Mouse (Mus musculus): Measurements from ENCODE around the gene Ndufc2.

Ndufc2 gene

DNA sequence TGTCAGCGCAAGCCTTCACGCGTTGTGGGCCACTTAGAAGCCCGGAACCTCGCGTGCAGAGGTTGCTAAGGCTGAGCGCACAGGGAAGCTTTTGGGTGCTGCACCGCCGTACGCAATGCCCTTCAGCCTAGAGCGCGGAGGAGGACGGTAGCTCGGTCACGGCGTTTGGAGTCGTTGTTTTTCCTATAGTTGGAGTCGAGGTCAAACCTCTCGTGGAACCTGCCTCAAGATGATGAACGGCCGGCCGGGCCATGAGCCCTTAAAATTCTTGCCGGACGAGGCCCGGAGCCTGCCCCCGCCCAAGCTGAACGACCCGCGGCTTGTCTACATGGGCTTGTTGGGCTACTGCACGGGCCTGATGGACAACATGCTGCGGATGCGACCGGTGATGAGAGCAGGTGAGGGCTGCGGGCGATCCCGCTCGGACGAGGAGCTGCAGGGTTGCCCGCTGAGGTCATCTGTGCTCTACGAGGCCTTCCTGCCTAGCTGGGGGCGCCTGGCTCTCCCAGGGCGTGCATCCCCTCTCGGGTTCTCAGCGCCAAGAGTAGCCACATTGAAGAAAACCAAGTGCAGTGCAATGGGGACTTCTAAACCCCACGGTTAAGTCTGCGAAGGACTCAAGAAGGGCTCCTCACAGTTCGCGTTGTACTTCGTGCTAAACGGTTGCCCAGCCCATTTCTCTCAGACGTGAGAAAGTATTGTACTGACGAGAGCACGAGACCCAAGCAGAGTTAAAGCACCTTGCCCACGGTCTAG lies at the start of gene Ndufc2:
Ndufc2 (plus strand) TSS at position 44 of the 756 bp plus-strand sequence.
- in situ Hi-C loops (cut with MboI, MseI), result loop anchor here in 1 of 2 experiments (25.0 kb wide), 1 partner anchor 287 kb away; the partner anchor contains the start of gene Clns1a

DNA sequence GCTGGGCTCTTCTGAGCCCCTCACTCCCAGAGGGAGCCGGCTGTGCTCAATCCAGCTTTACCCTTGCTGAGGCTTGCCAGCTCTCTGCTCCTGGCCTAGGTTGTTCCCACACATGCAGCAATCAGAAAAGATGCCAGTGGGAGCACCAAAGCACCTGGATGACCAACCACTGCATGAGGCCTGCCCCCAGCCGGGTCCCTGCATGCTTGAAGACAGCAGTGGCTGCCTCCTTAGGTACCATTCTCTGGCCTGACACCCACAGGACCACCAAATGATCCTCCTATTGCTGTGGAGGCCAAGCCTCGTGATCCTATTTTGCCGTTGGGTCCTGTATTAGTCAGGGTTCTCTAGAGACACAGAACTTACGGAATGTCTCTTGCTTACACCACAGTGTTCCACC lies 48.9 kb upstream of the Ndufc2 start:
- in situ Hi-C loops (cut with MboI, MseI), result no loop called here

DNA sequence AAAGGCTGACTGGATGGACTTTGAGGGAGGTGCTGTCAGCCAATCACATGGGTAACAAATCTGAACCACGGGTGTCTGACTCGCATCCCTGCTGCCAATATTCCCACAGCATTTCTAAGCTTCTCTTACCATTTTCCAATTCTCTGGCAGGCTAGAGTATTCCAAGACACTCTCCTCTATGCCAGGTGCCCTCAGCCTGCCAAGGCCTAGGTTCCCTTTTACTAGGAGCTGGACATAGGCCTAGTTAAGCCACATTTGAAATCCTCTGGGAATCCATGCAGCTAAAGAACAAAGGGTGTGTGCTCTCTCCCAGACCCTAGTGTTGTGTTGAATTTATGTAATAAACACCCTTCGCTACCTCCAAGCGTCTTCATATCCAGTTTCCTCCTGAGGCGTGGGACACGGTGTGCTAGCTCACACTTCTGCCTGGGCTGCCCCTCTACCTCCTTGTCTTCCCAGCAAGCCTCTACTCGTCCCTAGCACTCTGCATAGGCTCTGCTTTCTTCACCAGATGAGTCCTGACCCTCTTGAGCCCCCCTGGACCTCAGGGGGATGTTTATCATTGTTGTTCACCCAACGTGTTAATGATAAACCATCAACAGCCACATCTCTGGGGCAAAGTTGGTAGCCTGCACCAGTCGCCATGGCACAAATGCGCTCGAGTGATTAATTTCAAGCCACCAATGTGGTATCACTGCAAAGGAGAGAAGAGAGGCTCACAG lies 47.9 kb upstream of the Ndufc2 start:
- in situ Hi-C loops (cut with MboI, MseI), result no loop called here

DNA sequence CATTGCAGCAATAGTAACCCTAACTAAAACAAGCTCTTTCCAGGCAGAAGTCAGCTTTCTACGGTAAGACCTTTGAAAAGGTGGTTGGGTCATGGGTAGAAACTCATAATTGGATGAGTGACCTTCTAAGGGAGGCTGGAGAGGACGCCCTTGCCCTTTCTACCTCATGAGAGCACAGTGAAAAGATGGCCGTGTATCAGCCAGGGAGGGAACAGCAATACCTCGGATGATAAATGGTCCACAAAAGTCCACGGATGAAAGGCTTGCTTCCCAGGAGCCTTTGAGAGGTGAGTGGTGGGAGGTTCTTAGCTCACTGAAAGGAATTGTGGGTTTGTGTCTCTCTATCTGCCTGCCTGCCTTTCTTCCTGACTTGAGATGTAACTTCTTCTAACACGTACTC lies 46.4 kb upstream of the Ndufc2 start:
- in situ Hi-C loops (cut with MboI, MseI), result no loop called here

DNA sequence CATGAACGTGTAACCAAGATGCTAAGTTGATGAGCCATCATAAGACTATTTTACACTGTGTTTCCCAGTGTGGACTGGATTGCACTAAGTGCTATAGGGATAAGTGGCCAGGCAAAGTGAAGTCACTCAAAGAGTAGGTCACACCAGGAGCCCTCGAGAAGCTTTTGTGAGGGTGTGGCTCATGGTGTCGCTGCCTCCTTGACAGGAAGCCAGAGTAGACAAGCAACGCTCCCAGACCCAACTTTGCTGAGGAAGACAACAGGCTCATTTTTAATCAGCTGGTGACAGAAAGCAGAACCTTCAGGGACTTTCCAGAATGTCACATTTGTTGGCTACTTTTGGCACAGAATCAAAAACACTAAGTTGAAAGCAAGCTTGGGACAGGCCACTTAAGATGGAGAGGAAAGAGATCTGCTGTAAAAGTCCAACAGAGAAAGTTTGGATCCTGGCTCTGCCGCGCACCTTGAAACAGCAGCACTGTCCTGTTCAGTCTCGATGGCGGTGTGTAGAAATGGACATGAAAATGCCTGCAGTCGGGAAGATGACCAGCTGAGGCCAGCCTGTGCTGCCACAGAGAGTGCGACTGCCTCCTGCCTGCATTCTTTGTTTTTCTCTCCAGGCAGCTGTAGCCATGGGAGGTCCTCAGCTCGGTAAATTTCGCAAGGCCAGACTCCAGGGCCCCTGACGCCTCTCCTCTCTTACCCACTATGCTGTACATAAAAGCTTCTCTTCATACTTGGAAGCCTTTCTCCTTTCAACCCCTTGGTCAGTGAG lies 44.5 kb upstream of the Ndufc2 start:
- in situ Hi-C loops (cut with MboI, MseI), result no loop called here

DNA sequence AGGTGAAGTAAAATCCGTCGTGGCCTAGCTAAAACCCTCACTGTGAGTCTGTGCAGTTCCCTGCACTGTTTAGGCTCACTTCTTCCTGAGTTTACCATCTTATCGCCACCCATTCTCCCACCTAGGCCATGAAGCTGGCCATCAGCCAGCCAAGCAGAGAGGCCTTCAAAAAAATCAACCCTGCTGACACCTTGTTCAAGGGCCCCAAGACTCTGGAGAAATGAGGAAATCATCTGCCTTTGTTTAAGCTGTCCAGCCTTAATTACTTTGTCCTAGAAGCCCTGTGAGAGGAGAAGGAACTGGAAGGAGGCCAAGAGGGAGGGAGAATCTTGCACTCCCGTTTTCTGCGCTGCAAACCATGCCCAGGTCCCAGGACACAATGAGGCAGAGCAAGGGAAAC lies 43.5 kb upstream of the Ndufc2 start:
- in situ Hi-C loops (cut with MboI, MseI), result no loop called here

DNA sequence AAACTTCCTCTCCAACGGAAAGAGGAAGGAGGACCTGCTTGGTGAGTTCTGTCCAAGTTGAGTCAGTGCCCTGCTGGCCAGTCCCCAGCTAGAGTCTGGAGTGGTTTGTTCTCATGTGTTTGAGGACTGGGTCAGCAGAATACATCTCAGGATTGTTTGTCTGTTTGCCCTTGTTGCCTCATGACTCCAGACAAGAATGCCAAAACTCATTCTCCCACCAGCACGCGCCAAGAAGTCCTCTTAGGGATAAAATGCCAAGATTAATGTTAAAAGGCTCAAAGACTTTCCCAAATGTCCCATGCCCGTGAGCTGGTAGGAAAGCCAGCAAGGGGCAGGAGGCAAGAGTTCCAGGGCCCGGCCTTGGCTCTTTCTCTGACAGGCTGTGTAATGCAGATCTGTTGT lies 42.9 kb upstream of the Ndufc2 start:
- in situ Hi-C loops (cut with MboI, MseI), result no loop called here

DNA sequence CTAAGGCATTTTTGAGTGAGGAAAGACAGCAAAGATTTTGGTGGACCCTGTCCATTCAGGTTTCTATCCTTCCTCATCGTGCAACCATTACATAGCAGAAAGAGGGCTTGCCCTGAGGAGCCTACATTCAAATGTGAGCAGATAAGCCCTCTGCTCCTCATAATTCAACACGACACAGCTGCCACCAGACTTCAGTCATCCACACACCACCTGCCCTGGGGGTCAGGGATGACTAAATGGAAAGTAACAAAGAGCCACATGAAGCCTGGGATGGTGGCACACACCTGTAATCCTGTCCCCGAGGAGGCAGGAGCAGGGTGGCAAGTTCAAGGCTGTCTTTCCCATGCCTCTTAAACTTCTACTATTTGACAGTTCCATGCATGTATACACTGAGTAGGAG lies 42.0 kb upstream of the Ndufc2 start:
- in situ Hi-C loops (cut with MboI, MseI), result no loop called here

DNA sequence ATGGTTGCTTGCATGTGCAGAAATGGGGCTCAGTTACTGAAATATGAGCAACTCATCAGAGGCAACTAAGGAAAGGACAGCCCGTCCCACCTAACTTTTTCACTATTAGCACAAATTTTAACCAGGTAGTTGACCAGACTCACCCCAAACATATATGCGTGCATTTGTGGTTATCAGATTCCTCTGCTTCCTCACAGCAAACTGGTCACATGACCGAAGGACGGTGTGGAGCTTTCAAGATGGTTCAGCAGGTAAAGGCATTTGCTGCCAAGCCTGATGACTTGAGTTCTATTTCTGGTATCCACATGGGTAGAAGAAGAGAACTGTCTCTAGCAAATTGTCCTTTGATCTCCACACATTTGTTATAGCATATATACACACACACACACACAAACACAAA lies 41.5 kb upstream of the Ndufc2 start:
- in situ Hi-C loops (cut with MboI, MseI), result no loop called here

DNA sequence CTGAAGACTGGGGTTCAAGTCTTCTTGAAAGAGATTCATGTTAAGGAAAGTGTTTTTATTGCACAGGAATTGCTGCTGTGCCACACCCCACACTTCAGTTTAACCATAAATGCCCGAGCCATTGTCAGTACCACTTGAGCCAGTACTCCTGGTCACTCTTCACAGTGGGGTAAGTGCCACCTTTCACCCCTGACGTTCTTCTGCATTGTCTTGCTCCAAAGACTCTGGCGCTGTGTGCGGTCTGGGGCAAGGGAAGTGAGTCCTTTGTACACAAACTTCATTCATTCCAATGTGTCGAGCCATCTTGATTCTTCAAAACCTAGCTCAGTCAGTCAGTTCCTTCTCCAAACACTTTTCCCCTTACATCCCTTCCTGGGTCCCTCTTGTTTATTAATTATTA lies 39.6 kb upstream of the Ndufc2 start:
- in situ Hi-C loops (cut with MboI, MseI), result no loop called here

DNA sequence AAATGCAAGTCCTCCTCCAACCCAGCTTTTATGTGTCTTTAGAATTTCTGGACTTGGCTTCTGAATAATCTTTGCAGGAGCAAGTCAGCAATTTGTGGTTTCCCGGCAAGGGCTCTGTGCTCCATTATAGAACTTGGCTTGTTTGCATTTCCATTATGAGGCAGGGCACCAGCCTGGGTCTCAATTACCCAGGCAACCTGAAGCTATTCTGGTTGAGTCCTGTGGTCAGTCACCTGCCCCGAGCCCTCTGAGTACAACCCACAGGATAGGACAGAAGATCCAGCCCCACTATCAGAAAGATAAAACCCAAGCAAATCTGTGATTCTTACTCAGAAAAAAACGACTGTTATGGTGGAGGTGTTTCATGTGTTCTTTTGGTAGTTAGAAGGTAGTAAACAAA lies 38.8 kb upstream of the Ndufc2 start:
- in situ Hi-C loops (cut with MboI, MseI), result no loop called here

DNA sequence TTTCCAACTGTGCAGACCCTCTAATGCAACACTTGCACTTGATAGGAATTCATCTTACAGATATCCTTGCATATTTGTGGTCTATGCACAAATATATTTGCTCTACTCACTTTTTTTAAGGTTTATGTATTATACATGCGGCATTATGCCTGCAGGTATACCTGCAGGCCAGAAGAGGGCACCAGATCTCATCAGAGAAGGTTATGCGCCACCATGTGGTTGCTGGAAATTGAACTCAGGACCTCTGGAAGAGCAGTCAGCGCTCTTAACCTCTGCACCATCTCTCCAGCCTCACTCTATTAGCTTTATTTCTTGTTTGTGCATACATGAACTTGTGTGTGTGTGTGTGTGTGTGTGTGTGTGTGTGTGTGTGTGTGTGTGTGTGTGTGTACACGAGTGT lies 38.3 kb upstream of the Ndufc2 start:
- in situ Hi-C loops (cut with MboI, MseI), result no loop called here

DNA sequence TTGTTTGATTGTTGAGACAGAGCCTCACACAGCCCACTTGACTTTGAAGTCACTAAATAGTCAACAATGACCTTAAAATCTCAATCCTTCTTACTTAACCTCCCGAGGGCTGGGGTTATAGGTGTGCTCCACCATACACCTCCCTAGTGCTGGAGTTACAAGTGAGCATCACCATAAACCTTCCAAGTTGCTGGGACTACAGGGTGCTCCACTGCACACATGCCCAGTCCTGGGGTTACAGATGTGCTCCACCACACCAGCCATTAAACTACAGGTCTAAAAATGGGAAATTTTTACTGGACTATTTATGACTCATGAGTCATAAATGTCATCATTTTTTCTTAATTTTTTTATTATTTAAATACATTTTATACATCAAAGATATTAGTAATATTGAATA lies 33.9 kb upstream of the Ndufc2 start:
- in situ Hi-C loops (cut with MboI, MseI), result loop anchor here in 1 of 2 experiments (5.0 kb wide), 1 partner anchor 34 kb away; the partner anchor contains the start of genes Kctd21 and Usp35

DNA sequence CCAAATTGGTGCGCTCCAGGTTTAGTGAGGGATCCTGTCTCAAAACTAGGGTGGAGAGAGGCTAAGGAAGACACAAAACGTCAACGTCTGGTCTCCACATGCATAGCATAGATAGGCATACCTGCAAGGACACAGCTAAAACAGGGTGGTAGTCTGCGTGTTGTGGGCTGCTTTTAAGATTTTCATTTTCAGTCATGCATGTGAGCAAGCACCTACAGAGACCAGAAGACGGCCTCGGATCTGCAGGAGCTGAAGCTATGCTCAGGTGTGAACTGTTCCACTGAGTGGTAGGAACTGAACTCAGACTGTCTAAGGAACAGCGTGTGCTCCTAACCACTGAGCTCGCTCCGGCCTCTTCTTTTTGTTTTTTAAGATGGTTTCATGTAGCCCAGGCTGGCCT lies 24.7 kb upstream of the Ndufc2 start:
- in situ Hi-C loops (cut with MboI, MseI), result no loop called here

DNA sequence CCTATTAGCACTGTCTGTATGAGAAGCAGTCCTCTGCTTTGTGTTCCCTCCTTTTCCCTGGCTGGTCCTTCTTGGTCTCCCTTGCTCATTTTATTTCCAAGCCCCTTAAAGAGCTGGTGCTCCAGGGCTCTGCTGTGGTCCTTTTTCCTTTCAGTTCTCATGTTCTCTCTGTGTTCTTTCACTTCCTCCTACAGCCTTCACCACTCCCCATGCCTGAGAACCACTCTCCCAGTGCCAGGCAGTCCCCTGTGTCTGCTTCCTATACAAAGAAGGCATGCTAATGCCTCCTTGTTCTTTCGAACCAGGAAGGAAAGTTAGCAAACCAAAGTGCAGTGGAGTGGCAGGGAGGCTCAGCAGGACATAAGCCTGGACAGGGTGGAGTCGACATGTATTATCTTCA lies 23.9 kb upstream of the Ndufc2 start:
- in situ Hi-C loops (cut with MboI, MseI), result no loop called here

DNA sequence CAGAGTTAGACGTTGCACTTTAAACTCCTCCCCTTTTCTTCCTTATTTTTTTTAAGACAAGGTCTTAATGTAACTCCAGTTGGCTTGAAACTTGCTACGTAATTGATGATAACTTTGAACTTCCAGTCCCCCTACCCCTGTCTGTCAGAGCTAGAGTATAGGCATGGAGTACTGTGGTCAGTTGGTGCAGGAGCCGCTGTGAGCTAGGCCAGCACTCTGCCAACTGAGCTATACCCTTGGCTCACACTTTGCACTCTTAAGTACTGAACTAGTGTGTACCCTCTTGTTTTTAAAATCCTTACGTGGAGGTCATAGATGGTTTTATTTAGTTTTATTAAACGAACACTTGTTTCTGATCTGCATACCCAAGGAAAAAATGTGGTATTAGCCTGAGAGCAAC lies 20.5 kb upstream of the Ndufc2 start:
- in situ Hi-C loops (cut with MboI, MseI), result no loop called here

DNA sequence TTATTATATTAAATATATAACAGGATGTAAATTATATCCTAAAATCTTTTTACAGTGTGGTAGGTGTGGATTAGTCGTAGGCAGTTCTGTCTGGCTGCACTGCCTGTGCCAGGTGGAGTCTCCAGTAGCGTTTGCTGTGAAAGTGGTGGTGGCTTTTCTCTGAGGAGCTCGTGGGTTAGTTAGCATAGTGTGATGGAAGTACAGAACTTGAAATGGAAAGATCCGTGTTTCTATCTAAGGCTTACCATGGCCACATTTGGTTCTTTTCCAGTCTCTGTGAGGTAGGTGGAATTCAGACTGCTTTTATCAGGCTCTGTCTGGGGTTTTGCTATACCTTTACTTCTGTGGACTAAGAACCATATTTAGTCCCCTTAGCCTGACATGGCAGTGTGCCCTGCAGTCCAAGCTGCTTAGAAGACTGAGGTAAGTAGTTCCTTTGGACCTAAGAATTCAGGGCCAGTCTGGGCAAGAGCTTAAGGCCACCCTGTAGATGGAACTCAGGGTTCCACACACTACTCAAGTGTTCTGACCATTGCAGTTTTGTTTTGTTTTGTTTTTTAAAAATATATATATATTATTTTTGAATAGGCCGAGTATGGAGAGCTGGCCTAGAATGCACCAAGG lies 19.2 kb upstream of the Ndufc2 start:
- in situ Hi-C loops (cut with MboI, MseI), result no loop called here

DNA sequence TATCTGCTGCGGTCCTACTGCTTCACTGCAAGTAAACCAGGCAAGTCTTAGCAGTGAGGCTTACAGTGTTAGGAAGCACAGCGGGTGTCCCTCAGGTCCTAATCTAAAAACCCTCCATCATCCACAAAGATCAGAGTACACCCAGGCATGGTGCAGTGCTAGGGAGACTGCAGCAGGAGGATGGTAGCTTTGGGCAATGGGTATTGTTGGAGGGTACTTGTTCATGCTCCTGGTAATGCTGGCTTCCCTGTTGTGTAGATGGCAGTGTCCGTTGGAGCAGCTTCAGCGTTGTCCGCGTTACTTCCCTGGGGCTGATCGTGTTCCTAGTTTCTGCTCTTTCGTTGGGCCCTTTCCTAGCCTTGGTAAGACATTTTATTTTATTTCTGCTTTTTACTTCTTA lies 17.1 kb upstream of the Ndufc2 start:
- in situ Hi-C loops (cut with MboI, MseI), result no loop called here

DNA sequence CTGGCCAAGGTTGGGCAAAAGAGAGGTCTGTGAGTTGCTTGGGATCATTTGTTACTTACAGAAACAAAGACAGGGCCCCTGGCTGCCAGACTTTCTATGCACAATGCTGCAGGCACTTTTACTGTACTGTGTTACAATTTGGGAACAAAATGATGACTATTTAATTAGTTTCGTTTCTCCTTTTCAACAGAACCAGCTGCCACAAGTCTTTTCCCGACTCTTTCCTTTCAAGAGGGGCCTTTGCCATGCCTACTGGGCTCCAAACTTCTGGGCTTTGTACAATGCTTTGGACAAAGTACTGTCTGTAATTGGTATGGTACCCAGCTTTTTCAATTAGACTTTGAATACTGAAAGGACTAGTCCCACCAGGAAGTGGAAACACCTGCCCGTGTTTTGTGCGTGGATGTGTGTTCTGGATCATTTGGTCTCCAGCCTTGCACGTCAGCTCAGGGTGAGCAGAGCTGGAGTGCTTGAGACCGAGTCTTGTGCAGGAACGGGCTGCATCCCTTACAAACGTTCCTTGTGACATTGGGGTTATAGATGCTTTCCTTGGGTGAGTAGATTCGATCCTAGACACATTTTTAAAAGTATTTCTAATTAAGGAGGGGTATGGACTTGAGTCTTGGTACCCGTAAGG lies 16.2 kb upstream of the Ndufc2 start:
- in situ Hi-C loops (cut with MboI, MseI), result no loop called here

DNA sequence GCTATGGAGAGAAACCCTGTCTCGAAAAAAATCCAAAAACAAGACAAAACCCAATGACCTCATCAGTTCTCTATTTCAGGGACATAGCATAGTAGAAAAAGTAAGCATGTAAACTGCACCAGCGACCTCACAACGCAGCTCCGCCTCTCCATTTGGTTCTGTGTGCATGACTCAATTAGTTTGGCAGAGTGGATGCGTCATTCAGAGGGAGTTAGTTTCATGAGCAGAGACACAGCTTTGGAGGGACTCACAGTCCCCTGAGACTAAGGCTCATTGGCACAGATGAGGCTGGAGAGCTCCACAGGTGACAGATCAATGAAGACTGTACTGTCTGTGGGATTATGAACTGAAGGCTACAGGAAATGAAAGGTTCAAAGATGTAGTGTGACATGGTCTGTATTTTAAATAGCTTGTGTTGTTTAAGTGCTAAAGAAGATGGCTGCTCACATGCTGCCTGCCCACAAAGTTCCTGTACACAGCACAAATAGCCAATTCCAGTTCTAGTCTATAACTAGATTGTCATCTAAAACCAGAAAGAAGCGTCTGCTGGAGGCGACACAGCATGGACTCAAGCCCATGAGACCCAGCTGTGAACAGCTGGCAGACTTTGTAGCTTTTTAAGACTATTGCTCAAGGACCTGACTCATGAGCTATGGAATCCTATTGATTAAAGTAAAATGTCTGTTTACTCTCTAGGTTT lies 13.5 kb upstream of the Ndufc2 start:
- in situ Hi-C loops (cut with MboI, MseI), result no loop called here

All from T-helper 17 cell (primary cell).